Comparison of ENCODE assay signal across 14 mouse cellular contexts in genomic region chr4:100324719-100325515, GRCm38 (mm10).
A peak's percentile ranks its signal among the peaks of the same experiment; 100 is the strongest.
DNase-seq lines count a peak whose midpoint lies in the region; ATAC-seq and TF ChIP-seq lines count a peak whose summit lies in the region.
"Had no signal": no experiment of that assay in that cellular context is flagged by ENCODE, and none has a peak within 500 bp of the region (broad histone marks: within the 10 kb centered on the region; RNA-seq: fewer than 3 reads in every experiment).

No protein-coding gene starts in this region.

- H3K4me3 ChIP-seq in heart, embryonic 15.5 days = no peak overlapping the region
- no peak overlapping the region for H3K4me3 ChIP-seq in lung, postnatal 0 days (ENCODE audit: low read depth, low read length)
- no peak overlapping the region for H3K4me3 ChIP-seq in lung, adult 2 months (replicated peaks; ENCODE audit: extremely low read depth, low read depth, low read length)
- H3K4me3 ChIP-seq in intestine, embryonic 15.5 days (replicated peaks) = no peak overlapping the region
- H3K4me3 ChIP-seq in stomach, embryonic 14.5 days (ENCODE audit: low read depth, low read length) = no peak overlapping the region
- H3K4me3 ChIP-seq: hindbrain, embryonic 15.5 days; myocyte had no signal

- no peaks in the 10 kb centered on the region for H3K27me3 ChIP-seq in heart, embryonic 15.5 days
- H3K27me3 ChIP-seq in lung, postnatal 0 days (replicated peaks; ENCODE audit: insufficient read depth, low read length) = no peaks in the 10 kb centered on the region
- H3K27me3 ChIP-seq in intestine, embryonic 15.5 days (replicated peaks) = no peaks in the 10 kb centered on the region
- H3K27me3 ChIP-seq in stomach, embryonic 14.5 days (ENCODE audit: control insufficient read depth, insufficient read depth, low read length) = no peaks in the 10 kb centered on the region
- H3K27me3 ChIP-seq: hindbrain, embryonic 15.5 days; Patski had no signal

- H3K9ac ChIP-seq in heart, embryonic 15.5 days = no peak overlapping the region
- H3K9ac ChIP-seq in lung, postnatal 0 days (replicated peaks; ENCODE audit: low read depth) = no peak overlapping the region
- no peak overlapping the region for H3K9ac ChIP-seq in intestine, embryonic 15.5 days
- H3K9ac ChIP-seq in stomach, embryonic 14.5 days (replicated peaks; ENCODE audit: low read depth, low read length) = no peak overlapping the region
- H3K9ac ChIP-seq: hindbrain, embryonic 15.5 days had no signal

- no peak for TF ChIP-seq CTCF in lung, postnatal 0 days (IDR thresholded peaks at IDR 0.05)
- no peak for TF ChIP-seq CTCF in lung, adult 2 months (IDR thresholded peaks at IDR 0.05; ENCODE audit: insufficient read depth, low read length)

- TF ChIP-seq POLR2A in lung, adult 2 months (IDR thresholded peaks at IDR 0.05; ENCODE audit: borderline replicate concordance, extremely low read depth, low read depth, low read length) = no peak

- H3K9me3 ChIP-seq in heart, embryonic 15.5 days (replicated peaks) = no peaks in the 10 kb centered on the region
- H3K9me3 ChIP-seq in lung, postnatal 0 days (ENCODE audit: low read length) = no peaks in the 10 kb centered on the region
- H3K9me3 ChIP-seq in intestine, embryonic 15.5 days = no peaks in the 10 kb centered on the region
- no peaks in the 10 kb centered on the region for H3K9me3 ChIP-seq in stomach, embryonic 14.5 days (ENCODE audit: control insufficient read depth, low read depth, low read length)
- H3K9me3 ChIP-seq: hindbrain, embryonic 15.5 days had no signal

- H3K4me1 ChIP-seq in heart, embryonic 15.5 days (replicated peaks) = peaks cover 29% of the 10 kb centered on the region
- peaks cover 8% of the 10 kb centered on the region; the same call in 1 of the 2 replicates for H3K4me1 ChIP-seq in lung, postnatal 0 days (ENCODE audit: insufficient read depth, low read depth, low read length)
- H3K4me1 ChIP-seq in lung, adult 2 months (ENCODE audit: control insufficient read depth, insufficient read depth, low read length) = peaks cover 5% of the 10 kb centered on the region
- peaks cover 7% of the 10 kb centered on the region for H3K4me1 ChIP-seq in intestine, embryonic 15.5 days (replicated peaks)
- H3K4me1 ChIP-seq in stomach, embryonic 14.5 days (ENCODE audit: control insufficient read depth, insufficient read depth, low read length) = peaks cover 13% of the 10 kb centered on the region
- H3K4me1 ChIP-seq: hindbrain, embryonic 15.5 days had no signal

- peak; percentile 40; the same call in 1 of the 2 replicates for ATAC-seq in heart, embryonic 15.5 days (replicated peaks; ENCODE audit: insufficient number of reproducible peaks, insufficient read depth, low FRiP score, low read depth)
- 0 out of 2 replicates have a peak, but pooled peaks have one; percentile 38 for ATAC-seq in lung, postnatal 0 days
- peak; percentile 65; the same call in 1 of the 2 replicates for ATAC-seq in intestine, embryonic 15.5 days
- ATAC-seq in stomach, embryonic 14.5 days (ENCODE audit: insufficient number of reproducible peaks, insufficient read depth, low FRiP score, low read depth) = 0 out of 2 replicates have a peak, but pooled peaks have one; percentile 21
- ATAC-seq: Patski had no signal

- no peak for TF ChIP-seq EP300 in lung, postnatal 0 days (IDR thresholded peaks at IDR 0.05)

- 61% methylated on average over 14 of the region's 14 CpGs for WGBS in heart, embryonic 15.5 days
- 56% methylated on average over 14 of the region's 14 CpGs for WGBS in lung, postnatal 0 days
- WGBS in lung, adult 2 months = 72% methylated on average over 14 of the region's 14 CpGs
- WGBS in intestine, embryonic 15.5 days = 61% methylated on average over 14 of the region's 14 CpGs
- 64% methylated on average over 14 of the region's 14 CpGs for WGBS in stomach, embryonic 14.5 days

- no peak overlapping the region for H3K4me2 ChIP-seq in heart, embryonic 15.5 days
- no peak overlapping the region for H3K4me2 ChIP-seq in lung, postnatal 0 days (replicated peaks; ENCODE audit: low read depth, low read length)
- no peak overlapping the region for H3K4me2 ChIP-seq in intestine, embryonic 15.5 days (replicated peaks)
- H3K4me2 ChIP-seq in stomach, embryonic 14.5 days (replicated peaks; ENCODE audit: low read depth, low read length) = no peak overlapping the region
- H3K4me2 ChIP-seq: hindbrain, embryonic 15.5 days had no signal

- no peak for DNase-seq in heart, adult 9 months (ENCODE audit: low spot score in 2 of 2)
- DNase-seq in lung, postnatal 0 days (ENCODE audit: low spot score) = peak; percentile 33
- no peak for DNase-seq in lung, adult 2 months
- no peak for DNase-seq in B cell, adult 2 months
- DNase-seq in right cerebral cortex, postnatal 10 days (ENCODE audit: low spot score in 2 of 2) = no peak
- DNase-seq: cerebellum, adult 9-11 months; right cerebral cortex, postnatal 4 days; thymus, postnatal 4 days had no signal

- H3K36me3 ChIP-seq in heart, embryonic 15.5 days = no peaks in the 10 kb centered on the region
- no peaks in the 10 kb centered on the region for H3K36me3 ChIP-seq in lung, postnatal 0 days (ENCODE audit: insufficient read depth, low read length)
- no peaks in the 10 kb centered on the region for H3K36me3 ChIP-seq in intestine, embryonic 15.5 days
- no peaks in the 10 kb centered on the region for H3K36me3 ChIP-seq in stomach, embryonic 14.5 days (ENCODE audit: control insufficient read depth, insufficient read depth, low read length)
- H3K36me3 ChIP-seq: hindbrain, embryonic 15.5 days had no signal

- 0 out of 2 replicates have a peak overlapping the region, but pooled peaks have one; percentile 21 for H3K27ac ChIP-seq in heart, embryonic 15.5 days
- H3K27ac ChIP-seq in lung, postnatal 0 days (ENCODE audit: low read length) = no peak overlapping the region
- H3K27ac ChIP-seq in intestine, embryonic 15.5 days = no peak overlapping the region
- no peak overlapping the region for H3K27ac ChIP-seq in stomach, embryonic 14.5 days (ENCODE audit: low read length)
- H3K27ac ChIP-seq: hindbrain, embryonic 15.5 days had no signal
